Mouse (Mus musculus): ENCODE measurements around the gene Bora.
"Not testable (repeated sequence)": the region's sequence is repeated elsewhere in the genome, so short reads cannot be mapped to it uniquely, and the experiment has no call there.

Bora gene

GRCm38 (mm10) chr14:99046031-99046781, at the start of gene Bora, which contains the start of gene Mzt1:
TSS of gene Bora (plus strand) at chr14:99046222.
TSS of gene Mzt1 (minus strand) at chr14:99046134.
- in situ Hi-C loops (cut with MboI, MseI): no loop called here

DNA sequence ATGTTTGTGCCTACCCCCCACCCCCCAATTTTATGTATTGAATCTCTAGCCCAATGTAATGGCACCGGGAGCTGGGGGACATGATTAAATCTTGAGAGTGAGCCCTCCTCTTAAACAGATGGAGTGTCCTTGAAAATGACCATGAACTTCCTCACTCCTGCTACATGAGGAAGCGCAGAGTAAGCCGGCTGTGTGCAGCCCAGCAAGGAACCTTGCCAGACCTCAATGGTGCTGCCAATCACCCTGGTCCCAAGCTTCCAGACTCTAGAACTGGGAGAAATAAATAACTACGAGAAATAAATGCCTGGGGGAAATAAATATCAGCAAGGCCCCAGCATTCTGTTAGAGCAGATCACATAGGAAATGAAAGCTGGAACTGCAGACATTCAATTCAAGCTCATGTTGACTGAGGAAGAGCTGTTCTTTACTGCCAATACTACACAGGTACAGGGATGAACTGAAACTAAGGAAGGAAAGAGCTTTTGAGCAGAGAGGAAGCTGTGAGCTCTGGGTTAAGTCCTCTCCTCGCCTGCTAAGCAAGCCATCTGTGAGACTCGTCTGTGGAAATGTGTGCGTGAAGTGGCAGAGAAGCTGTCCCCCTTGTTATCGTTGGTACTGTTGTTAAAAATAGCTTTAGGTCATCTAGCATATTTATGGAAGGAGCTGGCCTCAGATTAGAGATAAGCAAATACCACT, 35.6 kb upstream of the Bora start:
- in situ Hi-C loops (cut with MboI, MseI): no loop called here

- in situ Hi-C loops (cut with MboI, MseI): no loop called here
These were observed 35.1 kb upstream of the Bora start for GRCm38 (mm10) chr14:99010920-99011313.

- in situ Hi-C loops (cut with MboI, MseI): no loop called here
These were observed 27.3 kb upstream of the Bora start for GRCm38 (mm10) chr14:99018691-99019090.

DNA sequence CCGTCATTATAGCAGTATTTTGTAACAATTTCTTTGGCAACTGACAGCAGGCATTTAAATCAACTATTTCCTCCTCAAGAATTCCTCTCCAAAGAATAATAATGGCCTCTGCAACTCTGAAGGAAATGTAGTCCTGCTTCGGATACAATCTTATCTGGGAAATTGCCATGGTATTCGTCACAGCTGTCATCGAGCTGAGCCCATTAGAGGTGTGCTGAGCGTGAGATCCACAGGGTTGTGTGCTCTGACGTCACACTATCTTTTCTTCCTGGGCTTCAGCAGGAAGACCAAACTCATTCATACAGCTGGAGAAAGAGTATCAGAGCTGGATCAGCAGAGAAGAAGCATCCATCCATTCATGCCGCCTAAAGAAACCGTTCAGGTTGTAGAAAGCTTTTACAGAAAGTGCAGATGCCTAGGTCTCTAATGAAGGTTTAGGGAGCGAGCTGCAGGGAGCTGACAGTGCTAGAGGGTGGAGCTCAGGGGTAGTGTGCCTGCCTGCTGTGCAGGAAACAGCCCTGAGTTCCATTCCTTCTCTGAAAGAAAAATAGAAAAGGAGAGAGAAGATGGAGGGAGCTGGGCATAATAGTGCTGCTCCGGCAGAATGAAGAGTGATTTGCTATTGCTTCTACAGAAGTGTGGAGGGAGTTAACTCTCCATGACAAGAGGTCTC, 26.8 kb upstream of the Bora start:
- in situ Hi-C loops (cut with MboI, MseI): no loop called here

GRCm38 (mm10) chr14:99022346-99023086, 23.5 kb upstream of the Bora start:
- in situ Hi-C loops (cut with MboI, MseI): no loop called here

DNA sequence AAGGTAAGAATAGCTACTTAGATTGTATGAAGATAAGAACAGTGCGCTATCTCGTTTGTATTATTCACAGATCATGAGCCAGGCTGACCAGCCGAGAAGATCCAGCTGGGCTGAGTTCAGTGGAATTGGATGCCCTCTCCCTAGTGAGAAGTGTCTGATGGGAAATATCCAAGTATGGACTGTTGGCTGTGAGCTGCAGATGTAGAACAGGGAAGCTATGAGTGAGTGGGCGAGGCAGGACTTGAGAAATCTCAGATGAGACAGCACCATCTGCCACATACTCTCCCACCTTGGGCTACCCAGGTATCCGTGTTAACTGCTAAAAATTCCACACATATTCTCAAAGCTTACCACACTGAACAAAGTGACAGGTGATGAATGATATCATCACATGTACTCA, 16.0 kb upstream of the Bora start:
- in situ Hi-C loops (cut with MboI, MseI): no loop called here

- in situ Hi-C loops (cut with MboI, MseI): no loop called here
These were observed 14.6 kb upstream of the Bora start for GRCm38 (mm10) chr14:99031337-99031873.

GRCm38 (mm10) chr14:99032596-99032995, 13.4 kb upstream of the Bora start:
- in situ Hi-C loops (cut with MboI, MseI): no loop called here

- in situ Hi-C loops (cut with MboI, MseI): not testable (repeated sequence)
These were observed 11.2 kb upstream of the Bora start for GRCm38 (mm10) chr14:99034851-99035250.

DNA sequence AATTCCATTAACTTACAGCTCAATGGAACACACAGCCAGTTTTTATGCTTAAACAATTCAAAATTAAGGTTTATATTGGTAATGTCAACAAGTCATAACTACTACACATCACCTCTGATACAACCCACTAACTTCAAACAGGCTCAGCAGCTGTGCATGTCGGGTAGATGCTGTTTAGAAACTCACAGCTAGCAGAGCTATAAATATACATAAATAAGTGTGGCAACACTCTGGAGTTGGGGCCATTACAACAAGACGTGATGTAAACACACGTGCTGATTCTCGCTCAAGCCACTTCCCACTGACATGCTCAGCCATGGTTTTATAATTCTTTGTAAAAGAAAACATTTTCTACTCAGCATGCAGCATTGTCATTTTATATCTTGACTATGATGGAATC, 10.0 kb upstream of the Bora start:
- in situ Hi-C loops (cut with MboI, MseI): no loop called here

DNA sequence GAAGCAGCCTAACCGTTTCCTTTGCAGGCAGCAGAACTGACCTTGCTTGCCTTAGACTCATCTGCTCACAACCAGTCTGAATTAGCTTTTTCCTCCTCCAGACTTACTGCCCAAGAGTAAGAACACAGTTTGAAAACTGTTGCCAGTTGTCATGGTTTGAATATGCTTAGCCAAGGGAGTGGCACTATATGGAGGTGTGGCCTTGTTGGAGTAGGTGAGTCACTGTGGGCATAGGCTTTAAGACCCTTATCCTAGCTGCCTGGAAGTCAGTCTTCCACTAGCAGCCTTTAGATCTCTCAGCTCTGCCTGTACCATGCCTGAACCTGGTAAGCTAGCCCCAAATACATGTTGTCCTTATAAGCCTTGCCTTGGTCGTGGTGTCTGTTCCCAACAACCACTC, 8.3 kb upstream of the Bora start:
- in situ Hi-C loops (cut with MboI, MseI): no loop called here

DNA sequence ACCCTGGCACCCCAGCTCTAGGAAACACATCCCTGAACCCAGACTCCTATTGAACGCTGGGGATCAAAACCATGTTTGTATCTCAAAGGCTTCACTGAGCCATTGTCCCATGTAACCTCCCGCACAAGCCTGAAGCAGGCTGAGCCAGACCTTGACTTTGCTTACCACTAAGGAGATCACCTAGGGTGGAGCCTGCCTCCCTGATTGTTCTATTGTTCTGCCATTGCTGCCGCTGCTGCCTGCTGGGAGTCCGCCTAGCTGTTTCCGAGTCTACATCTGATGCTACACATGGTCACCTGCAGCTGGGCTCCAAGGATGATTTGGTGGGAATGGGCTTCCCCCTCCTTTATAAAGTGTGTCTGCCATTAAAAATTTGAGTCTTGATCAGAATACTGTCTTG, 6.7 kb upstream of the Bora start:
- in situ Hi-C loops (cut with MboI, MseI): not testable (repeated sequence)

DNA sequence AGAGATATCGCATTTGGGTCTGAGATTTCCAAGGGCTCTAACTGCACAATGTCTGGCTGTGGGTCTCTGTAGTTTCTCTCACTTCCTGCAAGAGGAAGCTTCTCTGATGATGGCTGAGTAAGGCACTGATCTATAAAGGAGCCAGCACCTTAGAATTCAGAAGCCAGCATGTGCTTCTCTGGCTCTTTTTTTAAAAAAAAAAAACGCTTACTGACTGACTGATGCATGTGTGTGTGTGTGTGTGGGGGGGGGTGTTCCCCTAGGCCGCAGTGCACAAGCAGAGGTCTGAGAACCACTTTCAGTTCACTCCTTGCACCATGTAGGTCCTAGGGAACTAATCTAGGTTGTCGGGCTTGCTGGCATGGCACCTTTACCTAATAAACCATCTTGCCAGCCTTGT, 4.6 kb upstream of the Bora start:
- in situ Hi-C loops (cut with MboI, MseI): no loop called here

DNA sequence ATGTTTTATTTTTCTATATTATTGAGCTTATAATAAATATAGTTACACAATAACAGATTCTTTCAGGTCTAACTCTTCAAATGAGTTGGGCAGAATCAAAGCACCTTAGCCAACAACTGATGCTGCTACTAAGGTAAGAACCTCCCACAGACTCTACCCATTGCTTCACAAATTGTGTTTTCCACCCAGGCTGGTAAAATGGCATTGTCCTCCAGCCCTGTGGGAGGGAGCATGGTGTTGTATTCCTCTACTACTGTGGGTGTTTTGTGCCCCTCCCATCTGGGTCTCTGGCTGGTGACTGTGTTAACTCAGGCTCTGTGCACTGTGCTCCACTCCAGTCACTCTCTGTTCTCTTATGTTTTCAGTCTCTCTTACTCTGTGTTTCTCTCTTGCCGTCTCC, 2.5 kb upstream of the Bora start:
- in situ Hi-C loops (cut with MboI, MseI): no loop called here

DNA sequence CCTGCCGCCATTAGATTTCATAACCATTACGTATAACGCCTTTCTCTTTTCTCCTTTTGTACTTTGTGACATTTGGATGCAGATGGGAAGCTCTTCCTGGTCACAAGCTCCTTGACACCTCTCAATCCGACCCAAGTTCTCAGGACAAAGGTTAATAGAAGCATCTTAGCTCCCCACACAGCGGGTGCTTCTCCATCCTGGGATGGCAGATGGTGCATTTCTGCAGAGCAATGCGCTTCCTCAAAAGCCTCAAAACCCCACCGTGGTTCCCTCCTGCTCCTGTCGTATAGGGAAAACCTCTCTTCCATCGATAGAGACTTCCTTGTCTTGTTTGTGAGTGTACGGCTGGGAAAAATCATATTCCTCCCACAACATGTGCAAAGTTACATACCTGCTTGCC, 1.9 kb upstream of the Bora start:
- in situ Hi-C loops (cut with MboI, MseI): no loop called here

DNA sequence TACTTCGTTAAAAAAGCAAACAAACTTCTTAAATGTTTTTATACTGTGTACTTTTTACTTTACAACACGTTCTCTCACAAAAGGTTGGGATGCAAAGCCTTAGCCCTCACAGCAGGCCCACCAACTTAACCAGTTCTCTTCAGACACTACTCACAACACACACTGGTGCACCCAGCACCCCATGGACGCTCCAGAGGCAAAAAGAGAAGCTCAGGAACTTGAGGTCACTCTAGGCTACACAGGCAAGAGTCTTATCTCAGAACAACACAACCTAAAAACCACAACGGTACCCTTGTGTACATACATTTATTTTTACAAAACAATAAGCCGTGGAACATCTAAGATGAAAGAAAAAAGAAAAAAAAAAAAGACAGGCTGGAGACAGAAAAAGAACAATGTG, 1.3 kb upstream of the Bora start:
- in situ Hi-C loops (cut with MboI, MseI): no loop called here

DNA sequence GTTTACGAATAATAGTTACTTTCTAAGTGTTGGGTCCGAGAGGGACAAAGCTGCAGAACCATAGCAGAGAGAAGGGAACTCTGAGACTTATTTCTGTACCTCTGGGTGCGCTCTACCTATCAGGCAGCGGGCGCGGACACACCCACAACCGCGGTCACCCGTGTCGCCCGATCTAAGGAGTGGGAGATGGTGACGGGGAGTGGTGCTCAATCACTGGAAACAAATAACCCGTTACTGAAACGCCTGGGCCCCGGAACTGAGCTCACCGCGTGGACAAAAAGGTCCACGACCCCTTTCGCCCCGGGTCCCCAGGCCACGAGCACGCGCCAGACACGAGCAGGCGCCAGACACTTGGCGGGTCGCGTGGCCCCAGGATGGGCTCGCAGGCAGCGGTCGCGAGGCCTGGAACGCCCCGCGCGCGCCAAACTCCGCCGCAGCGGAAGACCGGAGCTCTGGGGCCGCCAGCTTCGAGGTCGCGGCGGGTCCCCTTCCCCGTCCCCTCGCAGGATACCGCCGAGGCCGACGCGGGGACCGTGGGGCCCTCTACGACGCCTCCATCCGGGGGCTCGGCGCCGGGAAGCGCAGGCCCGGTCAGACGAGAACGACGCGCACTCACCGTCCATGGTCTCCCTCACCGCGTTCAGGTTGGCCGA, 518 bp upstream of the Bora start:
- in situ Hi-C loops (cut with MboI, MseI): no loop called here

GRCm38 (mm10) chr14:99046782-99047181, 760 bp downstream of the Bora start:
- in situ Hi-C loops (cut with MboI, MseI): no loop called here

DNA sequence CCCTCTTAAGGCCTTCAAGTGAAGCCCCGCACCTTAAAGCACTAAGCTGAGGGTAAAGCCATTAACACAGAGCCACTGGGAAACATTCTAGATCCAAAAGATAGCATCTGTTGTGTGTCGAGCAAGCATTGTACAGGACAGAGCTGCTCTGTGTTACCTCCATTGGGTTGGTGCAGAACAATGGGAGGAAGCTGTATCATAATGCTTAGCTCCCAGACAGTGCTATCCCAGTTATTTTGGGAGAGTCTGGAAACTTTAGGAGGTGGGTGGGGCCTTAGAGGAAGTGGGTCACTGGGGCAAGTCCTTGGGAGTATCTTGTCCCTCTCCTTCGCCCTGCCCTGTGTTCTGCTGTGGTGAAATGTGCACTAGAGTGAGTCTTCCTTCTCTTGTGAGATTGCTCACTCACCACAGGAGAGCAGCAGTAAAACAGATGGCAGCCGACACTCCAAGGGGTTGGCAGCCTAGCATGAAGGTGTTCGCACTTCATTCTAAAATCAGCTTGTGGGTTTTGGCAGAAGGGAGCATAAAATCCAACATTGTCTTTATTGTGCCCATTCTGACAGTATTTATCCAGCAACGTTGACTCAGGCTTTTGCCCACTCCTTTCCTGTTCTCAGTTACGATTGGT, 13.1 kb downstream of the Bora start:
- in situ Hi-C loops (cut with MboI, MseI): no loop called here

GRCm38 (mm10) chr14:99060616-99061015, 14.6 kb downstream of the Bora start:
- in situ Hi-C loops (cut with MboI, MseI): no loop called here

Measured in T-helper 2 cell (primary cell).